Mouse (Mus musculus) hindbrain, embryonic 11.5 days (tissue): ENCODE measurements around the gene Wwox. TPM values are rescaled to one million over a fixed set of nuclear protein-coding genes. Genes with fewer than 3 reads are reported as not detected.

ENCODE experiments used
- ATAC-seq: fragments of 200-750 bp; cut with Nextera tagmentation; 2 replicates; pipeline ENCODE4 v1.8.0; 2017; ENCODE audit warnings: mild to moderate bottlenecking, moderate TSS enrichment, moderate library complexity; ENCODE audit not compliant: low FRiP score
- DNase-seq: peaks from one replicate; pipeline ENCODE4 v3.0.0-alpha.2; 2015; ENCODE audit warnings: low spot score
- H3K27ac ChIP-seq: fragments of 300-500 bp; sonication (generic); 2 replicates; pipeline ENCODE4 v1.5.1; 2014; ENCODE audit warnings: mild to moderate bottlenecking, low read depth, low read length
- H3K27me3 ChIP-seq: fragments of 300-500 bp; sonication (generic); 2 replicates; pipeline ENCODE4 v1.6.1; 2014; ENCODE audit warnings: mild to moderate bottlenecking, low read length, moderate library complexity, mixed read lengths; ENCODE audit not compliant: control insufficient read depth, insufficient read depth
- H3K36me3 ChIP-seq: fragments of 300-500 bp; sonication (generic); 2 replicates; pipeline ENCODE4 v1.6.1; 2014; ENCODE audit warnings: mild to moderate bottlenecking, low read length, moderate library complexity, mixed read lengths; ENCODE audit not compliant: control insufficient read depth, insufficient read depth
- H3K4me1 ChIP-seq: fragments of 300-500 bp; sonication (generic); replicated peaks from 2 replicates; pipeline ENCODE4 v1.6.1; 2014; ENCODE audit warnings: low read length, mixed read lengths; ENCODE audit not compliant: control insufficient read depth, insufficient read depth
- H3K4me2 ChIP-seq: fragments of 300-500 bp; sonication (generic); replicated peaks from 2 replicates; pipeline ENCODE4 v1.6.1; 2014; ENCODE audit warnings: mild to moderate bottlenecking, low read depth, low read length
- H3K4me3 ChIP-seq: fragments of 300-500 bp; sonication (generic); 2 replicates; pipeline ENCODE4 v1.5.1; 2014; ENCODE audit warnings: low read depth, low read length
- H3K9ac ChIP-seq: fragments of 300-500 bp; sonication (generic); 2 replicates; pipeline ENCODE4 v1.6.1; 2014; ENCODE audit warnings: low read depth, low read length
- H3K9me3 ChIP-seq: fragments of 300-500 bp; sonication (generic); 2 replicates; pipeline ENCODE4 v1.6.1; 2016; ENCODE audit warnings: low read length; ENCODE audit not compliant: control insufficient read depth
- WGBS: fragments of 180-500 bp; shearing (Covaris S2); extraction: QIAGEN DNeasy Blood & Tissue Kit; methylation state at CpG from one replicate; pipeline ENCODE4 v1.1.7; 2014; 5-methylcytosine and 5-hydroxymethylcytosine counted together
- polyA plus RNA-seq: library from polyadenylated mRNA; unstranded; fragments of >200 nt; fragmentation: Nextera tagmentation; extraction: Ambion mirVana; gene quantifications from 2 replicates; pipeline ENCODE4 v1.2.1, GENCODE M21; 2014

The Wwox gene
- polyA plus RNA-seq, 1 experiment from 2014 or later = 14.1 TPM

- 88% methylated on average over 8 of the region's 8 CpGs for whole genome bisulfite sequencing
- no peaks in the 10 kb centered on the region for H3K36me3 ChIP-seq
- ATAC-seq (no peak), DNase-seq (no peak)
- no peak overlapping the region for H3K9ac ChIP-seq
- no peak overlapping the region for H3K27ac ChIP-seq
- H3K4me2 ChIP-seq = no peak overlapping the region
- 0 out of 2 replicates have a peak, but pooled peaks cover 2% of the 10 kb centered on the region for H3K4me1 ChIP-seq
- H3K9me3 ChIP-seq = no peaks in the 10 kb centered on the region
- no peaks in the 10 kb centered on the region for H3K27me3 ChIP-seq
- H3K4me3 ChIP-seq = no peak overlapping the region
These were observed 458.0 kb downstream of the Wwox start for GRCm38 (mm10) chr8:114897432-114897831.

- 32% methylated on average over 12 of the region's 12 CpGs for WGBS
- ATAC-seq (peak; percentile 72), DNase-seq (peak; percentile 57)
These were observed 459.7 kb downstream of the Wwox start for GRCm38 (mm10) chr8:114899157-114899556.

GRCm38 (mm10) chr8:114902584-114902983, 463.1 kb downstream of the Wwox start:
- Histone ChIP-seq H3K4me3 (no peak overlapping the region), H3K9ac (no peak overlapping the region), H3K4me2 (no peak overlapping the region), H3K9me3 (no peaks in the 10 kb centered on the region), H3K36me3 (no peaks in the 10 kb centered on the region), H3K27ac (no peak overlapping the region), H3K27me3 (no peaks in the 10 kb centered on the region), H3K4me1 (0 out of 2 replicates have a peak, but pooled peaks cover 2% of the 10 kb centered on the region)
- WGBS = 84% methylated on average over 5 of the region's 5 CpGs
- ATAC-seq (no peak), DNase-seq (no peak)

More at GRCm38 (mm10) chr8:114899157-114899556, 459.7 kb downstream of the Wwox start:
- Histone ChIP-seq H3K4me1 (0 out of 2 replicates have a peak, but pooled peaks cover 2% of the 10 kb centered on the region), H3K9ac (no peak overlapping the region), H3K36me3 (no peaks in the 10 kb centered on the region), H3K4me3 (no peak overlapping the region), H3K4me2 (no peak overlapping the region), H3K27me3 (no peaks in the 10 kb centered on the region), H3K27ac (no peak overlapping the region), H3K9me3 (no peaks in the 10 kb centered on the region)

GRCm38 (mm10) chr8:114908086-114908485, 468.6 kb downstream of the Wwox start:
- Histone ChIP-seq H3K36me3 (no peaks in the 10 kb centered on the region), H3K9ac (no peak overlapping the region), H3K4me2 (no peak overlapping the region), H3K9me3 (no peaks in the 10 kb centered on the region), H3K27me3 (no peaks in the 10 kb centered on the region), H3K4me1 (peaks cover 3% of the 10 kb centered on the region; the same call in 1 of the 2 replicates), H3K27ac (no peak overlapping the region), H3K4me3 (no peak overlapping the region)
- ATAC-seq (no peak), DNase-seq (no peak)
- WGBS = 91% methylated on average over 8 of the region's 8 CpGs

- no peak for ATAC-seq
- Histone ChIP-seq H3K4me1 (peaks cover 3% of the 10 kb centered on the region; the same call in 1 of the 2 replicates), H3K27me3 (no peaks in the 10 kb centered on the region), H3K4me2 (no peak overlapping the region), H3K9me3 (no peaks in the 10 kb centered on the region), H3K27ac (no peak overlapping the region), H3K4me3 (no peak overlapping the region), H3K9ac (no peak overlapping the region), H3K36me3 (no peaks in the 10 kb centered on the region)
- no peak for DNase-seq
- WGBS = 89% methylated on average over 7 of the region's 7 CpGs
These were observed 469.1 kb downstream of the Wwox start for GRCm38 (mm10) chr8:114908589-114908988.

- WGBS = 78% methylated on average over 9 of the region's 9 CpGs
- Histone ChIP-seq H3K4me1 (peaks cover 3% of the 10 kb centered on the region; the same call in 1 of the 2 replicates), H3K9me3 (no peaks in the 10 kb centered on the region), H3K36me3 (no peaks in the 10 kb centered on the region), H3K4me3 (no peak overlapping the region), H3K27me3 (no peaks in the 10 kb centered on the region), H3K9ac (no peak overlapping the region), H3K27ac (no peak overlapping the region), H3K4me2 (no peak overlapping the region)
- ATAC-seq (no peak), DNase-seq (no peak)
These were observed 469.7 kb downstream of the Wwox start for GRCm38 (mm10) chr8:114909146-114909545.

GRCm38 (mm10) chr8:114911031-114911580, 471.7 kb downstream of the Wwox start:
- 51% methylated on average over 17 of the region's 17 CpGs for whole genome bisulfite sequencing
- H3K36me3 ChIP-seq = no peaks in the 10 kb centered on the region
- peaks cover 3% of the 10 kb centered on the region; the same call in 1 of the 2 replicates for H3K4me1 ChIP-seq
- no peaks in the 10 kb centered on the region for H3K9me3 ChIP-seq
- H3K27me3 ChIP-seq = no peaks in the 10 kb centered on the region
- H3K4me2 ChIP-seq = no peak overlapping the region
- no peak overlapping the region for H3K9ac ChIP-seq
- peak; percentile 14 for DNase-seq
- no peak overlapping the region for H3K4me3 ChIP-seq
- H3K27ac ChIP-seq = no peak overlapping the region
- ATAC-seq = no peak

GRCm38 (mm10) chr8:114923629-114924028, 484.2 kb downstream of the Wwox start:
- no peaks in the 10 kb centered on the region for H3K36me3 ChIP-seq
- no peaks in the 10 kb centered on the region for H3K9me3 ChIP-seq
- 80% methylated on average over 7 of the region's 7 CpGs for WGBS
- H3K27ac ChIP-seq = no peak overlapping the region
- no peak for DNase-seq
- H3K4me2 ChIP-seq = no peak overlapping the region
- H3K27me3 ChIP-seq = no peaks in the 10 kb centered on the region
- no peaks in the 10 kb centered on the region for H3K4me1 ChIP-seq
- no peak overlapping the region for H3K4me3 ChIP-seq
- no peak for ATAC-seq
- no peak overlapping the region for H3K9ac ChIP-seq

GRCm38 (mm10) chr8:114927412-114927811, 488.0 kb downstream of the Wwox start:
- Histone ChIP-seq H3K4me1 (0 out of 2 replicates have a peak, but pooled peaks cover 2% of the 10 kb centered on the region), H3K9me3 (no peaks in the 10 kb centered on the region), H3K27ac (no peak overlapping the region), H3K4me2 (no peak overlapping the region), H3K36me3 (no peaks in the 10 kb centered on the region), H3K4me3 (no peak overlapping the region), H3K27me3 (no peaks in the 10 kb centered on the region), H3K9ac (no peak overlapping the region)
- ATAC-seq = no peak
- DNase-seq = no peak
- 73% methylated on average over 8 of the region's 8 CpGs for WGBS
